Mouse (Mus musculus) liver, embryonic 15.5 days (tissue): ENCODE measurements around the gene Tuba1c. TPM values are rescaled to one million over a fixed set of nuclear protein-coding genes. Genes with fewer than 3 reads are reported as not detected.

Experiments used
- ATAC-seq: fragments of 200-750 bp; cut with Nextera tagmentation; 2 replicates; pipeline ENCODE4 v1.8.0; 2017; ENCODE audit warnings: moderate number of reproducible peaks, mild to moderate bottlenecking, moderate library complexity; ENCODE audit not compliant: insufficient read depth
- H3K27ac ChIP-seq: fragments of 300-500 bp; sonication (generic); replicated peaks from 2 replicates; pipeline ENCODE4 v1.5.1; 2015; ENCODE audit warnings: mild to moderate bottlenecking, inconsistent platforms
- H3K27me3 ChIP-seq: fragments of 300-500 bp; sonication (generic); 2 replicates; pipeline ENCODE4 v1.6.1; 2015; ENCODE audit warnings: mild to moderate bottlenecking, inconsistent platforms
- H3K36me3 ChIP-seq: fragments of 300-500 bp; sonication (generic); replicated peaks from 2 replicates; pipeline ENCODE4 v1.6.1; 2015; ENCODE audit warnings: moderate library complexity, mild to moderate bottlenecking, inconsistent platforms
- H3K4me1 ChIP-seq: fragments of 300-500 bp; sonication (generic); replicated peaks from 2 replicates; pipeline ENCODE4 v1.6.1; 2015; ENCODE audit warnings: inconsistent platforms
- H3K4me2 ChIP-seq: fragments of 300-500 bp; sonication (generic); 2 replicates; pipeline ENCODE4 v1.6.1; 2015; ENCODE audit warnings: moderate library complexity, mild to moderate bottlenecking, inconsistent platforms
- H3K4me3 ChIP-seq: fragments of 300-500 bp; sonication (generic); replicated peaks from 2 replicates; pipeline ENCODE4 v1.5.1; 2015; ENCODE audit warnings: mild to moderate bottlenecking, inconsistent platforms
- H3K9ac ChIP-seq: fragments of 300-500 bp; sonication (generic); 2 replicates; pipeline ENCODE4 v1.6.1; 2015; ENCODE audit warnings: moderate library complexity, mild to moderate bottlenecking, inconsistent platforms
- H3K9me3 ChIP-seq: fragments of 300-500 bp; sonication (generic); replicated peaks from 2 replicates; pipeline ENCODE4 v1.6.1; 2016; ENCODE audit warnings: inconsistent platforms
- WGBS: fragments of 180-500 bp; shearing (Covaris S2); methylation state at CpG from one replicate; pipeline ENCODE4 v1.1.7; 2015; ENCODE audit warnings: mixed read lengths; ENCODE audit not compliant: insufficient replicate concordance; 5-methylcytosine and 5-hydroxymethylcytosine counted together
- polyA plus RNA-seq: library from polyadenylated mRNA; unstranded; fragments of >200 nt; fragmentation: Nextera tagmentation; extraction: Ambion mirVana; gene quantifications from 2 replicates; pipeline ENCODE4 v1.2.1, GENCODE M21; 2015

The Tuba1c gene
- polyA plus RNA-seq, 1 experiment from 2014 or later = 271 TPM

DNA sequence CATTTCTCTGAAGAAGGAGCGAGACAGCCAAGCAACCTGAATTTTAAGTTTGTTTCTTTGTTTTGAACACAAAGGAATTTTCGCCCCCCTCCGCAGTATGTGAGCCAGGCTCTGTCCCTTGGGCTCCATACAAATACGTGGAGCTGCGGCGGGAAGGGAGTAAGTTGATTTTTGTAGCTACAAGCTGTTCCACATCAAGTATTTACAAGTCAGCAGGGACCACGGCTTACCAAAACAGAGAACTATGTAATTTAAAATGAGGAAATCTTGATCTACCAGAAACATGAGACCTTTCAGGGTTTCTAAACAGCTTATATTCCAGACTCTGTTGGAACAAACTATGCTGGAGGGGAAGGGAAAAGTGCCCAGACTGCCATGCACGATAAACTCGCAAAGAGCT, 11.7 kb upstream of the Tuba1c start:
- Histone ChIP-seq H3K27ac (no peak overlapping the region), H3K9me3 (peaks cover 6% of the 10 kb centered on the region; the same call in 1 of the 2 replicates), H3K36me3 (no peaks in the 10 kb centered on the region), H3K4me2 (no peak overlapping the region), H3K9ac (no peak overlapping the region), H3K4me3 (no peak overlapping the region), H3K4me1 (peaks cover 4% of the 10 kb centered on the region; the same call in 1 of the 2 replicates), H3K27me3 (0 out of 2 replicates have a peak, but pooled peaks cover 7% of the 10 kb centered on the region)
- no peak for ATAC-seq
- 74% methylated on average over 9 of the region's 9 CpGs for WGBS

DNA sequence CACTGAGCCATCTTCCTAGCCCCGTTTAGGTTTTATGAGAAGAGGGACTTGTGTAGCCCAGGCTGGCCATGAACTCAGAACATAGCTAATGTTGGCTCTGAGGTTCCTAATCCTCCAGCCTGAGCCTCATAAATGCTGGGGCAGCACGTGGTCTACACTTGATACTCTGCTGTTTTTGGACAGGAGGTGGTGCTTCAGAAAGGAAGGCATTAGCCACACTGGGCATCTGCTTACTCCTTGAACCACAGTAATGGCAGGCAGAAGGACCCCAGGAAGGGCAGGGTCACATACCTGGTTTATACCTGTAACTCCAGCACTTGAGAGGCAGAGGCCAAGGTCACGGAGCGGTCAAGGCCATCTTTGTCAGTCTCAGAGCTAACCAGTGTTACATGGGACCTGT, 11.1 kb upstream of the Tuba1c start:
- WGBS = 66% methylated on average over 4 of the region's 4 CpGs
- Histone ChIP-seq H3K4me2 (no peak overlapping the region), H3K9me3 (peaks cover 6% of the 10 kb centered on the region; the same call in 1 of the 2 replicates), H3K36me3 (no peaks in the 10 kb centered on the region), H3K4me3 (no peak overlapping the region), H3K4me1 (peaks cover 4% of the 10 kb centered on the region; the same call in 1 of the 2 replicates), H3K27ac (no peak overlapping the region), H3K9ac (no peak overlapping the region), H3K27me3 (0 out of 2 replicates have a peak, but pooled peaks cover 7% of the 10 kb centered on the region)
- no peak for ATAC-seq

DNA sequence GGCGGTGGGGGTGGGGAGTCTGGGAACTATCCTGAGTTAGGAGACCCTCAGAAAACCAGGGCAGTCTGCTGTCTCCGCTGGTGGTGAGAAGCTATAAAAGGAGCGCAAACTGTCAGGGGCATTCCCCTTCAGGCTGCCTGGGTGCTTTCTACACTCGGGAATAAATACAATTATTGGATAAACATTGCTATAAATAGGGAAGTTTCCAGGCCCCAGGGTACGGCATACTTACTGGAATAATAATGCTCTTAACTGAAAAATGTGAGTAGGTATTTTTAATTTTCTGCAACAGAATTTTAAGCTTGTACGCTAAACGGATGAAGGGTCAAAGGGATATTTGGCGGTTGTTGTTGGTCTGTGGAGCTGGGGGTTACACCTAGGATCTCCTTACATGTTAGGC, 10.3 kb upstream of the Tuba1c start:
- Histone ChIP-seq H3K4me2 (no peak overlapping the region), H3K36me3 (no peaks in the 10 kb centered on the region), H3K27ac (no peak overlapping the region), H3K4me3 (no peak overlapping the region), H3K9me3 (peaks cover 6% of the 10 kb centered on the region; the same call in 1 of the 2 replicates), H3K9ac (no peak overlapping the region), H3K27me3 (0 out of 2 replicates have a peak, but pooled peaks cover 7% of the 10 kb centered on the region), H3K4me1 (peaks cover 4% of the 10 kb centered on the region; the same call in 1 of the 2 replicates)
- ATAC-seq = no peak
- 61% methylated on average over 8 of the region's 8 CpGs for WGBS

DNA sequence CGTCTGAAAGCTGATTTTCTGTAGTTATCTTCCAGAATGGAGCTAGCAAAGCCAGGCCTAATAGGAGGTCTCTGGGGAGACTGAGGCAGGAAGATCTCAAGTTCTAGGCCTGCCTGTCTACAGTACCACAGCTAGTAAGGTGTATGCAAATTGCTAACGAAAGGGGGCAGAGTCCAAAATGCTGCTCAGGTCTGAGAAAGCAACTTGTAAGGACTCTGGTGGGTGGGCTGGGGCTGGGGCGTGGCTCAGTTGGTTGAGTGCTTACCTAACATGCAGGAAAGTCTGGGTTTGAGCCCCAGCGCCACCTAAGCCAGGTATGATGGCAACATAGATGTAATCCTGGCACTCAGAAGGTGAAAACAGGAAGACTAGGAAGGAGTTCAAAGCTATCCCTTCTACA, 9.5 kb upstream of the Tuba1c start:
- H3K9ac ChIP-seq = no peak overlapping the region
- H3K27ac ChIP-seq = no peak overlapping the region
- 64% methylated on average over 4 of the region's 4 CpGs for WGBS
- peaks cover 5% of the 10 kb centered on the region for H3K4me1 ChIP-seq
- H3K4me3 ChIP-seq = no peak overlapping the region
- H3K27me3 ChIP-seq = 0 out of 2 replicates have a peak, but pooled peaks cover 7% of the 10 kb centered on the region
- no peaks in the 10 kb centered on the region for H3K36me3 ChIP-seq
- no peak for ATAC-seq
- no peak overlapping the region for H3K4me2 ChIP-seq
- H3K9me3 ChIP-seq = peaks cover 6% of the 10 kb centered on the region; the same call in 1 of the 2 replicates

- ATAC-seq = no peak
- 83% methylated on average over 7 of the region's 7 CpGs for WGBS
- Histone ChIP-seq H3K4me2 (no peak overlapping the region), H3K27ac (no peak overlapping the region), H3K27me3 (0 out of 2 replicates have a peak, but pooled peaks cover 7% of the 10 kb centered on the region), H3K9ac (no peak overlapping the region), H3K36me3 (no peaks in the 10 kb centered on the region), H3K4me3 (no peak overlapping the region), H3K9me3 (peaks cover 6% of the 10 kb centered on the region; the same call in 1 of the 2 replicates), H3K4me1 (peaks cover 4% of the 10 kb centered on the region)
These were observed 8.4 kb upstream of the Tuba1c start for GRCm38 (mm10) chr15:99021255-99021654.

DNA sequence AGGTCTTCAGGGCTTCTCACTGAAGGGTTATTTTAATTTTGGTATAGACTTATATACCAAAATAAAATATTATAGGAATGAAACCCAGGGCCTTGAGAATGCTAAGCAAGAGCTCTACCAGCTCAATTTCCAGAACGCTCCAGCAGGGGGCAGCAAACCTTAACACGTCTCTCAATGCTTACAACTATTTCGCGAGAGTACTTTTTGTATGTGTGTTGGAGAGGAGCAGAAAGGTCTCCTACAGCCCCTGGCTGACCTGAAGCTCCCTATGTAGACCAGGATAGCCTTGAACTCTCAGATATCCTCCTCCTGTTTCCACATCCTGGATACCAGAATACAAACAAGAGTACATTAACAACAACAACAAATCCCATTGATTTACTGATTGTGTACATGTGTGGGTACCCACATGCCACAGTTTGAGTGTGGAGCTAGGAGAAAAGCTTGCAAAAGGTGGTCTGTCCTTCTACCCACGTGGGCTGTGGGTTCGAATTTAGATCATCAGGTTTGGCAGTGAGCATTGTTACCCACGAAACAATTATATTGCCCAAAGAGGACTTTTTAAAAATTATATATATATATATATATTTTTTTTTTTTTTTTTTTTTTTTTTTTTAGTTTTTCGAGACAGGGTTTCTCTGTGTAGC, 4.9 kb upstream of the Tuba1c start:
- Histone ChIP-seq H3K9ac (no peak overlapping the region), H3K4me1 (peaks cover 22% of the 10 kb centered on the region), H3K27me3 (no peaks in the 10 kb centered on the region), H3K27ac (no peak overlapping the region), H3K36me3 (no peaks in the 10 kb centered on the region), H3K9me3 (peaks cover 6% of the 10 kb centered on the region; the same call in 1 of the 2 replicates), H3K4me2 (no peak overlapping the region), H3K4me3 (no peak overlapping the region)
- no peak for ATAC-seq
- 11% methylated on average over 7 of the region's 8 CpGs for WGBS

- Histone ChIP-seq H3K27ac (no peak overlapping the region), H3K36me3 (no peaks in the 10 kb centered on the region), H3K9ac (no peak overlapping the region), H3K27me3 (no peaks in the 10 kb centered on the region), H3K9me3 (peaks cover 6% of the 10 kb centered on the region; the same call in 1 of the 2 replicates), H3K4me3 (no peak overlapping the region), H3K4me1 (peaks cover 22% of the 10 kb centered on the region), H3K4me2 (no peak overlapping the region)
- ATAC-seq = no peak
- 53% methylated on average over 13 of the region's 13 CpGs for WGBS
These were observed 4.3 kb upstream of the Tuba1c start for GRCm38 (mm10) chr15:99025414-99025813.

DNA sequence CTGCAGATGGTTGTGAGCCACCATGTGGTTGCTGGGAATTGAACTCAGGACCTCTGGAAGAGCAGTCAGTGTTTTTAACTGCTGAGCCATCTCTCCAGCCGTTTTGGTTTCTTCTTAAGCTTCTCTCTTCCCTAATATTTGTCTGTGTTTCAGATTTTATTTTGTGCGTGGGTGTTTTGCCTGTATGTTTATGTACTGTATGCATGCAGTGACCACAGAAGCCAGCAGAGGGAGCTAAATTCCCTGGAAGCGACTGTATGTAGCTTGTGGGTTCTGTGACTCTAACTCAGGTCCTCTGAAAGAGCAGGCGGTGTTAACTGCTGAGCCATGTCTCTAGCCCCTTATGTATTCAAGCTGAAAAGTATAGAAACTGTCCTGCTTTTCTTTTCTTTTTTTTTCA, 3.4 kb upstream of the Tuba1c start:
- Histone ChIP-seq H3K27me3 (no peaks in the 10 kb centered on the region), H3K9me3 (peaks cover 3% of the 10 kb centered on the region; the same call in 1 of the 2 replicates), H3K4me2 (no peak overlapping the region), H3K4me1 (peaks cover 22% of the 10 kb centered on the region), H3K36me3 (no peaks in the 10 kb centered on the region), H3K27ac (no peak overlapping the region), H3K4me3 (no peak overlapping the region), H3K9ac (no peak overlapping the region)
- no peak for ATAC-seq
- WGBS = 35% methylated on average over 4 of the region's 4 CpGs

DNA sequence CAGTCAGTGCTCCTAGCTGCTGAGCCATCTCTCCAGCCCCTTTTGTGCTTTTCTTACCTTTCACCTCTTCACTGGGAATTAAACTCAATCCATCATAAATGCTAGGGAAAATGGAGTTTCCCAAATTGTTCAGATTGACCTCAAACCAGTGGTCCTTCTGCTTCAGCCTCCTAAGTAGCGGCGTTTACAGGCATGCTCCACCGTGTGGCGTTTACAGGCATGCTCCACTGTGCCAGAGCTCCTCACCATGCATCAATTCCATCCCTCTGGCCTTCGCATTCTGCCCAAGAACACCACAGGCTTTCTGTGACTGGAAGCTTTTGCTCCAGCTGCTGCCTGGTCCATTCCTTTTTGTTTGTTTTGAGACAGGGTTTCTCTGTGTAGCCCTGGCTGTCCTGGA, 2.6 kb upstream of the Tuba1c start:
- H3K4me2 ChIP-seq = no peak overlapping the region
- no peaks in the 10 kb centered on the region for H3K9me3 ChIP-seq
- H3K9ac ChIP-seq = no peak overlapping the region
- H3K27me3 ChIP-seq = no peaks in the 10 kb centered on the region
- peaks cover 3% of the 10 kb centered on the region for H3K36me3 ChIP-seq
- ATAC-seq = no peak
- H3K4me3 ChIP-seq = no peak overlapping the region
- 69% methylated on average over 5 of the region's 5 CpGs for WGBS
- peaks cover 26% of the 10 kb centered on the region for H3K4me1 ChIP-seq
- H3K27ac ChIP-seq = no peak overlapping the region

- no peaks in the 10 kb centered on the region for H3K9me3 ChIP-seq
- H3K4me2 ChIP-seq = peak overlapping the region; percentile 81
- H3K36me3 ChIP-seq = peaks cover 20% of the 10 kb centered on the region
- no peak for ATAC-seq
- H3K4me1 ChIP-seq = peaks cover 45% of the 10 kb centered on the region
- H3K27me3 ChIP-seq = no peaks in the 10 kb centered on the region
- peak overlapping the region; percentile 91 for H3K4me3 ChIP-seq
- peak overlapping the region; percentile 95 for H3K9ac ChIP-seq
- WGBS = 4% methylated on average over 10 of the region's 10 CpGs
- peak overlapping the region; percentile 99 for H3K27ac ChIP-seq
These were observed 725 bp upstream of the Tuba1c start for GRCm38 (mm10) chr15:99028874-99029458.

DNA sequence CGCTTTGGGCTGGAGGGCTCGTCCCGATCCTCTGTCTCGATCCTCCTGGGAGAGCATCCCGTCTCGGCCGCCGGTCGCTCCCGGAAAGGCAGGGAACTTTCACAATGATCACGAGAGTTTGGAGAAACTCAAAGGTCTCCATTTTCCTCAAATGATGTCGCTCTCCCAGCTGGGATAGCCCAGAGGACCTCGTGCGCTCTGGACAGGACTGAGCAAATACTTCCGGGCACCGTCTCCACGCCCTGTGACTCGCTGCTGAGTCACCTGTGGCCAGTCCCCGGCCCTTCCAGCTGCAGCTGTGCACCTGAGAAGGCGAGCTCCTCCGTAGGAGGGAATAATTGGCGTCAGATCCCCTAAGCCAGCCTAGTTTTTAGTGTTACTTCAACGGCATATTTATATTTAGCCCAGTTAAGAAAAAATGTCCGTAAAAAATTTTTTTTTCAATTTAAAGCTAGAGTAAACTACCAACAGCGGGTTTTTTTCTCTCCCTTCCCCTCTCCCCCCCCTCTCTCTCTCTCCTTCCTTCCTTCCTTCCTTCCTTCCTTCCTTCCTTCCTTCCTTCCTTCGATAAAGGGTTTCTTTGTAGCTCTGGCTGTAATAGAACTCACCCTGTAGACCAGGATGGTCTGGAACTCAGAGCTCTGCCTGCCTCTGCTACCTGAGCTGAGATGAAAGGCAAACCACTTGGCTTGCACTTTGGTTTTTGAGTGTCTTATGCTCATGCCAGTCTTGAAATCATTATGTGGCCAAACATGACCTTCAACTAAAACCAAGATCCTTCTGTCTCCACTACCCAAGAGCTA, 1.1 kb downstream of the Tuba1c start:
- Histone ChIP-seq H3K9me3 (no peaks in the 10 kb centered on the region), H3K4me1 (peaks cover 54% of the 10 kb centered on the region), H3K27ac (peak overlapping the region; percentile 99), H3K4me2 (peak overlapping the region; percentile 81), H3K9ac (peak overlapping the region; percentile 95), H3K27me3 (no peaks in the 10 kb centered on the region), H3K36me3 (peaks cover 36% of the 10 kb centered on the region), H3K4me3 (peak overlapping the region; percentile 91)
- under 1% methylated on average over 26 of the region's 26 CpGs for WGBS
- peak; percentile 76 for ATAC-seq
